Mouse (Mus musculus) hindbrain, embryonic 10.5 days (tissue): ENCODE results near the gene Bcl2l12. TPM values are rescaled to one million over a fixed set of nuclear protein-coding genes. Genes with fewer than 3 reads are reported as not detected.

Experiments
- DNase-seq: peaks from one replicate; pipeline ENCODE4 v3.0.0-alpha.2; 2017; ENCODE audit warnings: low spot score
- H3K27ac ChIP-seq: fragments of 300-500 bp; sonication (generic); 2 replicates; pipeline ENCODE4 v1.5.1; 2016; ENCODE audit warnings: mild to moderate bottlenecking, moderate library complexity
- H3K27me3 ChIP-seq: fragments of 300-500 bp; sonication (generic); 2 replicates; pipeline ENCODE4 v1.6.1; 2016; ENCODE audit warnings: mild to moderate bottlenecking; ENCODE audit not compliant: poor library complexity, insufficient read depth, severe bottlenecking
- H3K36me3 ChIP-seq: fragments of 300-500 bp; sonication (generic); 2 replicates; pipeline ENCODE4 v1.6.1; 2016; ENCODE audit warnings: mild to moderate bottlenecking, moderate library complexity
- H3K4me1 ChIP-seq: fragments of 300-500 bp; sonication (generic); replicated peaks from 2 replicates; pipeline ENCODE4 v1.6.1; 2016; ENCODE audit warnings: mild to moderate bottlenecking
- H3K4me3 ChIP-seq: fragments of 300-500 bp; sonication (generic); 2 replicates; pipeline ENCODE4 v1.5.1; 2016; ENCODE audit warnings: mild to moderate bottlenecking, moderate library complexity
- H3K9me3 ChIP-seq: fragments of 300-500 bp; sonication (generic); 2 replicates; pipeline ENCODE4 v1.6.1; 2016; ENCODE audit warnings: mild to moderate bottlenecking, moderate library complexity
- WGBS: fragments of 180-500 bp; shearing (Covaris S2); methylation state at CpG from one replicate; pipeline ENCODE4 v1.1.7; 2016; 5-methylcytosine and 5-hydroxymethylcytosine counted together
- polyA plus RNA-seq: library from polyadenylated mRNA; unstranded; fragments of >200 nt; fragmentation: Nextera tagmentation; extraction: Ambion mirVana; gene quantifications from 2 replicates; pipeline ENCODE4 v1.2.1, GENCODE M21; 2016

Gene Bcl2l12
- polyA plus RNA-seq, 1 experiment from 2014 or later = 69.6 TPM

GRCm38 (mm10) chr7:45000539-45001114 lies 2.1 kb upstream of the Bcl2l12 start:
- H3K4me1 ChIP-seq = peaks cover 35% of the 10 kb centered on the region
- H3K4me3 ChIP-seq = peak overlapping the region; percentile 10; the same call in 1 of the 2 replicates
- no peak for DNase-seq
- H3K27me3 ChIP-seq = no peaks in the 10 kb centered on the region
- no peaks in the 10 kb centered on the region for H3K9me3 ChIP-seq
- 88% methylated on average over 21 of the region's 21 CpGs for WGBS
- no peak overlapping the region for H3K27ac ChIP-seq
- H3K36me3 ChIP-seq = peaks cover 70% of the 10 kb centered on the region

- no peaks in the 10 kb centered on the region for H3K27me3 ChIP-seq
- no peaks in the 10 kb centered on the region for H3K9me3 ChIP-seq
- peak overlapping the region; percentile 10; the same call in 1 of the 2 replicates for H3K4me3 ChIP-seq
- peaks cover 40% of the 10 kb centered on the region for H3K4me1 ChIP-seq
- 85% methylated on average over 11 of the region's 11 CpGs for WGBS
- peaks cover 70% of the 10 kb centered on the region for H3K36me3 ChIP-seq
- no peak overlapping the region for H3K27ac ChIP-seq
- no peak for DNase-seq
Measured at GRCm38 (mm10) chr7:44999753-45000152, 1.2 kb upstream of the Bcl2l12 start.

- peak overlapping the region; percentile 95 for H3K27ac ChIP-seq
- 3% methylated on average over 15 of the region's 15 CpGs for WGBS
- H3K9me3 ChIP-seq = no peaks in the 10 kb centered on the region
- peaks cover 40% of the 10 kb centered on the region for H3K4me1 ChIP-seq
- no peak for DNase-seq
- no peaks in the 10 kb centered on the region for H3K27me3 ChIP-seq
- peak overlapping the region; percentile 76 for H3K4me3 ChIP-seq
- peaks cover 70% of the 10 kb centered on the region for H3K36me3 ChIP-seq
Measured at GRCm38 (mm10) chr7:44997940-44998428, 528 bp downstream of the Bcl2l12 start.

GRCm38 (mm10) chr7:44997231-44997939 lies 1.1 kb downstream of the Bcl2l12 start, which contains the start of gene Irf3:
Gene Irf3, plus strand, starts transcription at chr7:44997648.
- Histone ChIP-seq H3K4me3 (peak within 1 kb of the TSS; percentile 76), H3K36me3 (peaks cover 70% of the 10 kb centered on the region), H3K4me1 (peaks cover 40% of the 10 kb centered on the region), H3K9me3 (no peaks in the 10 kb centered on the region), H3K27me3 (no peaks in the 10 kb centered on the region), H3K27ac (peak within 1 kb of the TSS; percentile 95)
- WGBS = under 1% methylated on average over 43 of the region's 43 CpGs
- peak; percentile 95 for DNase-seq

GRCm38 (mm10) chr7:44996672-44997071 lies 1.8 kb downstream of the Bcl2l12 start:
- H3K9me3 ChIP-seq = no peaks in the 10 kb centered on the region
- peak overlapping the region; percentile 76 for H3K4me3 ChIP-seq
- peaks cover 40% of the 10 kb centered on the region for H3K4me1 ChIP-seq
- H3K36me3 ChIP-seq = peaks cover 70% of the 10 kb centered on the region
- no peaks in the 10 kb centered on the region for H3K27me3 ChIP-seq
- DNase-seq = no peak
- H3K27ac ChIP-seq = peak overlapping the region; percentile 95
- WGBS = 16% methylated on average over 10 of the region's 10 CpGs

GRCm38 (mm10) chr7:44986879-44987718 lies 11.4 kb downstream of the Bcl2l12 start:
- no peaks in the 10 kb centered on the region for H3K9me3 ChIP-seq
- peak overlapping the region; percentile 95 for H3K4me3 ChIP-seq
- H3K27ac ChIP-seq = peak overlapping the region; percentile 99
- H3K36me3 ChIP-seq = peaks cover 60% of the 10 kb centered on the region
- H3K4me1 ChIP-seq = peaks cover 43% of the 10 kb centered on the region
- no peak for DNase-seq
- H3K27me3 ChIP-seq = no peaks in the 10 kb centered on the region
- under 1% methylated on average over 29 of the region's 29 CpGs for WGBS

GRCm38 (mm10) chr7:44986192-44986878 lies 12.2 kb downstream of the Bcl2l12 start, which contains the start of gene Prmt1:
Gene Prmt1, minus strand, starts transcription at chr7:44986568.
- Histone ChIP-seq H3K27me3 (no peaks in the 10 kb centered on the region), H3K4me1 (peaks cover 43% of the 10 kb centered on the region), H3K9me3 (no peaks in the 10 kb centered on the region), H3K36me3 (peaks cover 60% of the 10 kb centered on the region), H3K27ac (peak within 1 kb of the TSS; percentile 99), H3K4me3 (peak within 1 kb of the TSS; percentile 95)
- DNase-seq = peak; percentile 99
- WGBS = under 1% methylated on average over 42 of the region's 42 CpGs

GRCm38 (mm10) chr7:44985595-44986191 lies 12.8 kb downstream of the Bcl2l12 start:
- Histone ChIP-seq H3K4me3 (peak overlapping the region; percentile 95), H3K9me3 (no peaks in the 10 kb centered on the region), H3K27me3 (no peaks in the 10 kb centered on the region), H3K4me1 (peaks cover 43% of the 10 kb centered on the region), H3K27ac (peak overlapping the region; percentile 99), H3K36me3 (peaks cover 60% of the 10 kb centered on the region)
- peak; percentile 88 for DNase-seq
- WGBS = under 1% methylated on average over 44 of the region's 45 CpGs

GRCm38 (mm10) chr7:44984833-44985164 lies 13.7 kb downstream of the Bcl2l12 start:
- Histone ChIP-seq H3K27ac (peak overlapping the region; percentile 99), H3K27me3 (no peaks in the 10 kb centered on the region), H3K4me3 (peak overlapping the region; percentile 95), H3K36me3 (peaks cover 60% of the 10 kb centered on the region), H3K9me3 (no peaks in the 10 kb centered on the region), H3K4me1 (peaks cover 43% of the 10 kb centered on the region)
- DNase-seq = no peak
- 55% methylated on average over 3 of the region's 3 CpGs for WGBS

GRCm38 (mm10) chr7:44983944-44984832 lies 14.3 kb downstream of the Bcl2l12 start:
- DNase-seq = no peak
- Histone ChIP-seq H3K4me3 (peak overlapping the region; percentile 95), H3K4me1 (peaks cover 40% of the 10 kb centered on the region), H3K27ac (peak overlapping the region; percentile 99), H3K36me3 (peaks cover 60% of the 10 kb centered on the region), H3K9me3 (no peaks in the 10 kb centered on the region), H3K27me3 (no peaks in the 10 kb centered on the region)
- WGBS = 82% methylated on average over 7 of the region's 7 CpGs

GRCm38 (mm10) chr7:44983085-44983484 lies 15.4 kb downstream of the Bcl2l12 start:
- no peak overlapping the region for H3K27ac ChIP-seq
- peaks cover 66% of the 10 kb centered on the region for H3K36me3 ChIP-seq
- H3K27me3 ChIP-seq = no peaks in the 10 kb centered on the region
- WGBS = 37% methylated on average over 6 of the region's 6 CpGs
- H3K4me3 ChIP-seq = peak overlapping the region; percentile 33
- no peaks in the 10 kb centered on the region for H3K9me3 ChIP-seq
- H3K4me1 ChIP-seq = peaks cover 32% of the 10 kb centered on the region
- peak; percentile 89 for DNase-seq
